Mouse (Mus musculus): ENCODE results near the gene Bag6.
"Not testable (repeated sequence)": the region's sequence is repeated elsewhere in the genome, so short reads cannot be mapped to it uniquely, and the experiment has no call there.

Bag6 gene

DNA sequence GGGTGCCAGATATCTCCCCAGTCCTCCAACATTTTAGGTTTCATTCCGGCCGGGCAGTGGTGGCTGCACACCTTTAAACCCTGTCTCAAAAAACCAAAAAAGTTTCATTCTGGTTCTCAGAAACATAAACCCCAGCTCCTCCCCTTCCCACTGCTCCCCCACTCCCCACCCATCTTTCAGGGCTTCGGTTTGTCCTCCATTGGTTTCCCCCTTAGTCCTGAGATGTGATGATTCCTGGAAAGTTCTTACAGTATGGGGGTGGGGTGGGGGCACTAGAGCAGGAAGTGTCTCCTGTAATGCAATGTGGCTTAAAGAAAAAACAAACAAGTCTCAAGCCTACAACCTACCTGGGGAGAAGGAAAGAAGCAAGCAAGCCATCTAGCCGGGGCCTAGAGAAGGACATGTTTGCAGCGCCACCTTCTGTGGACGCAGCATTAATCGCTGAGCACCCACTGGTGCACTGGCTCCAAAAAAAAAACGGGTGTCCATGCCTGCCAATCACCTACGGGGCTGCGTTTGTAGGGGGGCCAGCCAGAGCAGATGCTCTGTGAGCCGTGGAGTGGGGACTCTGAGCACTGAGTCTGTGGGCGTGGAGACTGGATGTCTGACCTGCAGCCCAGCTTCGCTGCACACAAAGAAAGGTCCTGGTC, 29.1 kb upstream of the Bag6 start:
- in situ Hi-C loops (cut with MboI; ENCODE audit: unreplicated experiment in 2 of 2): loop anchor here (5.0 to 10.0 kb wide), 2 partner anchors 44 to 81 kb away; partner anchors contain the start of gene Sapcd1 (in 1 of the 2)

DNA sequence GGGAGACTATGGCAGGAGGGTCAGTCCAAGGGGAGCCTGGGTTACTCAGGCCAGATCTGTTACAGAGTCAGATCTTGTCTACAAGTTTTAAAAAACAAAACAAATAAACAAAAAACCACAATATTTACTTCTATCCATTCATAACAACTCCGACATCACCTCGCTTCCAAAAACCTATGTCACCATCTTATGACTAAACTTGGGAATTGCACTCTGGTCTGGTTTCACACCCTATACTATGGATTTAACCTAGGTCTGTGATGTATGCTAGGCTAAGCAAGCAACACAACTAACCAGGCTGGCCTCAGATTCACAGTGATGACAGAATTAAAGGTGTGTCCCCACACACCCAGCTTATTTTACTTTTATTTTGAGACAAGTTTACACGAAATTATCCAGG, 28.5 kb upstream of the Bag6 start:
- in situ Hi-C loops (cut with MboI; ENCODE audit: unreplicated experiment in 2 of 2): loop anchor here (5.0 to 10.0 kb wide), 2 partner anchors 44 to 82 kb away; partner anchors contain the start of gene Sapcd1 (in 1 of the 2)

DNA sequence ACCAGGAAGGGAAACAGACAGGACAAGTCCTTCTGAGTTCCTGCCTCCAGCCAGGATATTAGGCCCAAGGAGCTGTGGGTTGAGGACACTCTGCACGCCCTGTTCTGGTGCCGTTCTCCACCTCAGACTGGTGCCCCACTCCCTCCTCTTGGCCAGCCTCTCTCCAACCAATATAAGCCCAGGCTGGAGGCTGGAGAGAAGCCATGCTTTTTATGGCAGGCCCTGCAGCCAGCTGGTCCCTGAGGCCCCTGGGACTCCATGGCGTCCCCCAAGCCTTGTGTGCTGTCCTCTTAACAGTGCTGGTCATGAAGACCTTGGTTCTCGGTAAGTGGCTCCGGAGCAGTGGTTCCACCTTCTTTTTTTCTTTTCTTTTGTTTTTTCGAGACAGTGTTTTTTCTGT, 26.9 kb upstream of the Bag6 start, which contains the start of gene Ly6g5c:
Gene Ly6g5c, plus strand, starts transcription at position 183 of the 400 bp plus-strand sequence.
- in situ Hi-C loops (cut with MboI; ENCODE audit: unreplicated experiment in 2 of 2): loop anchor here (5.0 to 10.0 kb wide), 2 partner anchors 46 to 83 kb away; partner anchors contain the start of gene Sapcd1 (in 1 of the 2)

DNA sequence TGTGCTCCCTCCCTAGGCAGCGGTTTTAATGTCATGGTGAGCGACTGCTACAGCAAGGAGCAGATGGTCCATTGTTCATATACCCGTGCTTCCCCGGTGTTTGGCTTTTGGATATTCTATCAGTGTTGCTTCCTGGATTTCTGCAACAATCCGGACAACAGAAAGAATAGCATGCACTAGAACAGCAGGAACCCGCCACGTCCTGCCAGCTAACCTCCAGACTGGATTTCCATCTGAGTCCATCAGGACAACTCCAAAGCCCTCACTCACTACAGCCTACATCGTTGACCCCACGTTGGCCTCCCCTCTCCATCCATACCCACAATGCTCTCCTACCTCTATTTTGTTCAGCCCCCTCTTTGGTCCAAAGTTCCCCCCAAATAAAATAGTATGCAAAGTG, 23.2 kb upstream of the Bag6 start:
- in situ Hi-C loops (cut with MboI; ENCODE audit: unreplicated experiment in 2 of 2): loop anchor here in 1 of 2 experiments (5.0 kb wide), 1 partner anchor 44 kb away; the partner anchor contains the start of genes Ly6g6c and Mpig6b

DNA sequence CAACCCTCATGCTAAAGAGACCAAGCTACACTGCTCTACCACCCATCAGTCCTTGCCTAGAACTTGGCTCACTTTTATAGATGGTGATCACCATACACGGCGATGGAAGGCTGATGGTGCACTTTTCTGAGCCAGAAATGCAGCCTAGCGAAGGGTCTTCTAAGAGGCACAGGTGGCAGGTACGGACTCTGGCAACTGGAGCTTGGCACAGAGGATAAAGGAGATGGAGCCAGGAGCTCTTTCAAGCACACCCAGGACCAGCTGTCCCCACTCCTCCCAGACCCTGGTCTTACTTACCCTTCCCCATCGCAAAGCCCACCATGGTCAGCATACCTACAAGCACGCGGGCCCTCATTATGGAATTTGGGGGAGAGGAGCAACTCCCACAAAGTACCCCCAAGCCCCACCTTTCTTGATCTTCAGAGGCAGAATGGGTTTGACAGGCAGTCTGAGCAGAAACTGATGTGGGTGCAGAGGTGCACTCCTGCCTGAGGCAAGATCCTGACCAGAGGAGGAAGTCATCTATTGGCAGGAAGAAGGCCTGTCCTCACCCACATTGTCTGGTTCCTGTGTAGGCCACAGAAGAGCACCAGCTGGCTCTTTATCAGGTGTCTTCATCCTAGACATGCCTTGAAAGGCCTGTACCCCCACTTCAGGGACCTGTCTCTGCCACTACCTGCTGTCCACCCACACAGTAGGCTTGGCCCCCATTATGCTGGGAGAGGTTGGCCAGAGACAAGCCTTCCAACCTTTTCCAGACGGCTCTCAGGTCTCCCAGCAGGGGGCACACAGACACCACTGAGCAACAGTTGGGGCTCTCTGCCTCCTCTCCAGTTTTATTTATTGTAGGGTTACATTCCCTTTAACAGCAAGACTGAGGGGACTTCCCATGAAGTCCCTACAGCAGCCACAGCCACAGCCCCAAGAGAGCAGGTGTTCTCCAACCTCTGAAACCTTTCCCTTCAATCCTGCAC, 19.6 kb upstream of the Bag6 start, which contains the start of gene Ly6g5b:
Gene Ly6g5b, minus strand, starts transcription at position 383 of the 974 bp plus-strand sequence.
- in situ Hi-C loops (cut with MboI; ENCODE audit: unreplicated experiment in 2 of 2): no loop called here

DNA sequence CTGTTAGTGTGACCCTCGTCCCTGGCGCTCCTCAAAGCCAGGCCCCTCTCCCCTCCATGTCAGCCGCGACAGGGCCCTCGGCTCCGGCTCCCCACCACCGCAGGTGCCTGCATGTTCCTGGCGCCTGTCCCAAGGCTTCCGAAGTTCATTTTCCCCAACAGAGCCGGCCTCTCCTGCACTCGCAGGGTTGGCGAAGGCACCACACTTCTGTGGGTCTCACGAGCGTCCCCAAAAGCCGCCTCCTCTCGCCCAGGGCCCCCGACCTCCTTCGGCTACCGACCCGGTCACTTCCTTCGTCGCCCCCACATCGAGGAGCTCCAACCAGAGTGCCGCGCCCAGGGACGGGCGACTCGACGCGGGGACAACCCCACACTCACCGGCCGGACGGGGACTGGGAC, 14.2 kb upstream of the Bag6 start:
- in situ Hi-C loops (cut with MboI; ENCODE audit: unreplicated experiment in 2 of 2): no loop called here

DNA sequence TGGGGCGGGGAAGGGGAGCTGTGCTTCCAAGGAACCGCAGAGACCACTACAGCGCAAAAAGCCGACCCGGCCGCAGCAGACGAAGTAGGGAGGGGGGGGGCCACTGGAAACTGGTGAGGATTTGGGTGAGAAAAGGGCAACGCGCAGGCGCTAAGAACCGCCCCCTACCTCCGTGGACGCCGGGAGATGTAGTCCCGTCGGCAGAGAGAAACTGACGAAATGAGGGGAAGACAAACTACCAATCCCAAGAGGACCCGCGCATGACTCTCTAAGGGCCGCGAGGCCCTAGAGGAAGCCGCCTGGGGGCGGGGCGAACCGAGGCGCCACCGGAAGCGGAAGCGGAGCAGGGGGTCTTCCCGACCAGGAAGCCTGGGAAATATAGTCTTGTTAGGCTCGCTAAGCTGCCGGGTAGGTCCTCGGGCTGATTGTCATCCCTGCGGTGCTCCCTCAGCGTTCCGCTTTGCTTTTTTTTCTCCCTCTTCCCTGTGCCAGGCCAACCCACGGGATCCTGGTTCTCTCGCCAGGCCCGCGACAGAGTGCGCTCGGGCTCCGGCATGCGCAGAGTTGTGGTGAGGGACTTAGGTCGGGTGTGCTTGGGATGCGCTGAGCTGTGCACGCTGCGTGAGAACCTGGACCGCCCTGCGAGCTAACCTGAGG, 13.7 kb upstream of the Bag6 start, which contains the start of gene Gpank1:
Gene Gpank1, plus strand, starts transcription at position 313 of the 657 bp plus-strand sequence.
- in situ Hi-C loops (cut with MboI; ENCODE audit: unreplicated experiment in 2 of 2): no loop called here

DNA sequence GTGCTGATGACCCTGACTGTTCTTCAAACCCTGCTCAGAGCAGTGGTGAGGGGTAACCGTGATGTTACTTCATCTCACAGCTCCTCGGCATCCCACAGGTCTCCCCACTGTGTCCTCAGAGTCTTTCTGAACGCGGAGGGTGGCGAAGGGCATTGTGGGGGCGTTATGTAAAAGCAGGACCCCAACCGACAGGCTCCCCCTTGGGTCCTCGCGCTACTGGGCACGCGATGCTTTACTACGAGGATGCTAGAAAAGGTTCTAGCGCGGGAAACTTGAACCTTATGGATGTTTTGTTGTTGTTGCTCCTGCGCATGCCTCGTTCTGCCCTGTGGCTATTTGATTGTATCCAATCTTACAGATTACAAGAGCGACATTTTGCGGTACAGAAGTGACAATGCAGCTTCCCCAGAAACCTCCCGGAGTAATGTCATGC, 13.1 kb upstream of the Bag6 start, which contains the start of gene Csnk2b:
Gene Csnk2b, minus strand, starts transcription at position 183 of the 433 bp plus-strand sequence.
- in situ Hi-C loops (cut with MboI; ENCODE audit: unreplicated experiment in 2 of 2): no loop called here

DNA sequence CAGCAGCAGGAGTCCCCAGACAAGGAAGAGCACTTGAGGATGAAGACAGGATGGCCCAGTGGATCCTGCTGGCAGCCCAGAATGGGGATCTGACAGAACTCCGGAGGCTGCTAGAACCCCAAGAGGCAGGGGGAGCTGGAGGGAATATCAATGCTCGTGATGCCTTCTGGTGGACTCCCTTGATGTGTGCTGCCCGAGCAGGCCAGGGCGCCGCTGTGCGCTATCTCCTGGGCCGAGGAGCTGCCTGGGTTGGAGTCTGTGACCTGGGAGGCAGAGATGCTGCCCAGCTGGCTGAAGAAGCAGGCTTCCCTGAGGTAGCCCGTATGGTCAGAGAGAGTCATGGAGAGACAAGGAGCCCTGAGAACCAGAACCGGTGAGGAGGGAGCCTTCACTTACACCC, 11.7 kb upstream of the Bag6 start:
- in situ Hi-C loops (cut with MboI; ENCODE audit: unreplicated experiment in 2 of 2): not testable (repeated sequence)

DNA sequence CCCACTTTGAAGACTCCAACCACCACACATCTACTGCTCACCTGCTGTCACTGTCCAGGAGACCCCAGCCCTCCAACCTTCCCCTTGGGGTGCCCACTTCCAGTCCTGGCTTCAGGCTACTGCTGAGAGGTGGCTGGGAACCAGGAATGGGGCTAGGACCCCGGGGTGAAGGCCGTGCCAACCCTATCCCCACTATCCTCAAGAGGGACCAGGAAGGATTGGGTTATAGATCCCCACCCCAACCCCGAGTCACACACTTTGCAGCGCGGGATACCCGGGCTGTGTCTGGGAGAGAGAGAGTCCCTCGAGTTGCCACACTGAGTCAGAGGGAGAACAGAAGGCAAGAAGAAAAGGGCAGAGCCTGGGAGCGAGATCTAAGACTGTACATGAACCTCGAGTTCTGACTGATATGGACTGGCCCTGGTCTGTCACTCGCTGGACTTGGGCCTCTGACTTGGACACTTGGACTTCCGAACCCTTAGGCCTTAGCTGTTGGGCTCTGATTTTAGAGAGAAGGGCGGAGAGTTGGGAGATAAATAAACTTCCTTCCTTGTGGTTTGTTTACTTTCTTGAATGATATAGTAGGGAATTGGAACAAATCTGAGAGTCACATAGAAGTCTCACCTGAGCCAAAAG, 10.6 kb upstream of the Bag6 start:
- in situ Hi-C loops (cut with MboI; ENCODE audit: unreplicated experiment in 2 of 2): not testable (repeated sequence)

DNA sequence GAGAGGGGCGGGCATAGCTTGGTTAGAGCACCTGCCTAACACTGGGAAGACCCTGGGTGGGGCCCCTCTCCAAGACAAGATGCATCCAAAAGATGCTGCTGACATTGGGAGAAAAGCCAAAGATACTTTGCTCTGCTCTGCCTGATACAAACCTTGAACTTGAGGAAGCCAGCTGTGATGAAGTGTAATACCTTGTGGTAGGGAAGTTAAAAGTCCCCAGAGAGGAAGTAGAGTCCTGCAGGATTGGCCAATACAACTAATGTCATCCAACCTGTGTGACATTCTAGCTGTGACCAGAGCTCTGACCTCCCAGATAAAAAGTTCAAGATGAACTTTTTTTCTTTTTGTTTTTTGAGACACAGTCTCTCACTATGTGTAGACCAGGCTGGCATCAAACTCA, 9.9 kb upstream of the Bag6 start:
- in situ Hi-C loops (cut with MboI; ENCODE audit: unreplicated experiment in 2 of 2): loop anchor here in 1 of 2 experiments (5.0 to 25.0 kb wide), 2 partner anchors 107 to 387 kb away; partner anchors contain the start of genes Atp6v1g2, Cchcr1, Pou5f1 and Tcf19

DNA sequence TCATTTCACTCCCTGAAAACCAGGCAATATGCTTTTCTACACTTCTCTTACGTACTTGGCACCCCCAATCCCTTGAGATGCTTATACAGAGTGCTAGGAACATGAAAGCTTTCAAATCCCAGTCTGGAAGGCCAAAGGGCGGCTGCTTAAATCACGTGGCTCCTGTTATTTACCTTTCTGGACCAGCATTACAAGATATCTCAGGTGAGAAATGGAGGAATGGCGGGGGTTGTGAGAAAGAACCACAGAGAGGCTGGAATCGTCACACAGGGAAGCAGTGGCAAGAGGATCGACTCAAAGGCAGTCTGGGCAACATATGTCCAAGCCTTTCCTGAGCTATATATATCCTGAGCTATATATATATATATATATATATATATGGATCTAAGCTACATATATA, 9.4 kb upstream of the Bag6 start:
- in situ Hi-C loops (cut with MboI; ENCODE audit: unreplicated experiment in 2 of 2): loop anchor here in 1 of 2 experiments (5.0 to 25.0 kb wide), 2 partner anchors 107 to 387 kb away; partner anchors contain the start of genes Atp6v1g2, Cchcr1, Pou5f1 and Tcf19

DNA sequence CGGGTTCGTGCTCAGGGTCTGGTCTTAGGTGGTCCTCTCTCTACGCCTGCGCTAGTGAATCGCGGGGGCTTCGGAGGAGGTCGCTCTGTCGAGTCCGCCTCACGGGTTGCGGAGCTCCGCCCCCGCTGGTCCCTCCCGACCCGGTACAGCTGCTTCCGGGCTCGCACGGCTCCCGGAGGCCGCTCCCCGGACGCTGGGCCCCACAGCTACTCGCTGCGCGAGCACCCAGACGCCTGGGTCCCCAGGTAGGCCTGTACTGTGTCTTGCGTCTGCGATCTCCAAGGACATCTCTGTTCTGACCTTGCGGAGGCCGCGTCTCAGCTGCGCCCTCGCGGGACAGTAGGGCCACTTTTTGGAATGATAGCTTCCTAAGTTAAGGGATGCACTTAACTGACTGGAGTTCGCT, 8.8 kb upstream of the Bag6 start, which contains the start of gene D17H6S53E:
Gene D17H6S53E, plus strand, starts transcription at position 168 of the 406 bp plus-strand sequence.
- in situ Hi-C loops (cut with MboI; ENCODE audit: unreplicated experiment in 2 of 2): loop anchor here in 1 of 2 experiments (5.0 to 25.0 kb wide), 2 partner anchors 106 to 386 kb away; partner anchors contain the start of genes Atp6v1g2, Cchcr1, Pou5f1 and Tcf19

DNA sequence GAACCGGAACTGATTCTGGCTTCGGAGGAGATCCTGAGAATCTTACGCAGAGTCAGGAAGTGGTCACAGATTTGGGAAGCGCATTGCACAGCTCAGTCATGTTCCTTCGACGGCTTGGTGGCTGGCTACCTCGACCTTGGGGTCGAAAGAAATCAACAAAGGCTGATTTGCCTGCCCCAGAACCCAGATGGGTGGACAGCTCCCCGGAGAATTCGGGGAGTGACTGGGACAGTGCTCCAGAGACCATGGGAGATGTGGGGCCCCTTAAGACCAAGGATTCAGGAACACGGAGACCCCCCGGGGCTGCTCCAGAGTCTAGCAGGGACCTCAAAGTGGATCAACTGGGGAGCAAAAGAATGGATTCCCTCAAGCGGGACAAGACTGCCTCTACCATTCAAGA, 8.0 kb upstream of the Bag6 start:
- in situ Hi-C loops (cut with MboI; ENCODE audit: unreplicated experiment in 2 of 2): loop anchor here in 1 of 2 experiments (5.0 to 25.0 kb wide), 2 partner anchors 105 to 385 kb away; partner anchors contain the start of genes Atp6v1g2, Cchcr1, Pou5f1 and Tcf19

DNA sequence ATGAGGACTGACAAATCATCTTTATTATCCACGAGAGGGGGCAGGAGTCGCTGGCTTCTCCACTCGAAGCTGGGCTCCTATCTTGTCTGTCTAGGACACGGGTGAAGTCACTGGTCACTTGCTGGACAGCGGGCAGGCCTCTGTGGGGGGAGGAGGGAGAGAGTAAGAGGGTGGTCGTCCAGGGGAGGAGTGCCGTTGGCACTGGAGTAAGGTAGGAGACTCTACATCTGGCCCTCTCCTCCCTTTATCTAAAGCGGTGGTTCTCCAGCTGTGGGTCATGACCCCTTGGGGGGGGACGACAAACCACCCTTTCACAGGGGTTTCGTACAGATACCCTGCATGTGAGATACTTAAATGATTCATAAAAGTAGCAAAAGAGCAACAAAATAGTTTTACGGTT, 6.0 kb upstream of the Bag6 start:
- in situ Hi-C loops (cut with MboI; ENCODE audit: unreplicated experiment in 2 of 2): loop anchor here in 1 of 2 experiments (5.0 to 25.0 kb wide), 2 partner anchors 103 to 383 kb away; partner anchors contain the start of genes Atp6v1g2, Cchcr1, Pou5f1 and Tcf19

DNA sequence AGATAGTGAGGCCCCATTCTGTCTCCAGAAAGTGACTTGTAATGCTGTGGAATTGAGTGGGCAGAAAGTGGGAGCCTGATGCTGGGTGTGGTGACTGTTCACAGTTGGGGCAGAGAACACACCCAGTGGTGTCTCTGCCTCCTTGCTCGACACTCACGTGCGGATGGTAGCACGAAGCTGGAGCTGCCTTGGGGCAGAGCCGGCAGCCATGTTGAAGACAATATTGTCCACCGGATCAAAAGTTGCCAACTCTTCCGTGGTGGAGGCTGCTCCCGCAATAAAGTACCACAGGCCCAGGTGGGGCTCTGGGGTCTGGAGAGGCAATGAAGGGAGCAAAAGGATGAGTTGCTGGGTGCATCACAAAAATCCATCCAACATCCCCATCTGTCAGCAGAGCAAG, 3.9 kb upstream of the Bag6 start:
- in situ Hi-C loops (cut with MboI; ENCODE audit: unreplicated experiment in 2 of 2): loop anchor here in 1 of 2 experiments (25.0 kb wide), 1 partner anchor 381 kb away; the partner anchor contains the start of genes Cchcr1, Pou5f1 and Tcf19

DNA sequence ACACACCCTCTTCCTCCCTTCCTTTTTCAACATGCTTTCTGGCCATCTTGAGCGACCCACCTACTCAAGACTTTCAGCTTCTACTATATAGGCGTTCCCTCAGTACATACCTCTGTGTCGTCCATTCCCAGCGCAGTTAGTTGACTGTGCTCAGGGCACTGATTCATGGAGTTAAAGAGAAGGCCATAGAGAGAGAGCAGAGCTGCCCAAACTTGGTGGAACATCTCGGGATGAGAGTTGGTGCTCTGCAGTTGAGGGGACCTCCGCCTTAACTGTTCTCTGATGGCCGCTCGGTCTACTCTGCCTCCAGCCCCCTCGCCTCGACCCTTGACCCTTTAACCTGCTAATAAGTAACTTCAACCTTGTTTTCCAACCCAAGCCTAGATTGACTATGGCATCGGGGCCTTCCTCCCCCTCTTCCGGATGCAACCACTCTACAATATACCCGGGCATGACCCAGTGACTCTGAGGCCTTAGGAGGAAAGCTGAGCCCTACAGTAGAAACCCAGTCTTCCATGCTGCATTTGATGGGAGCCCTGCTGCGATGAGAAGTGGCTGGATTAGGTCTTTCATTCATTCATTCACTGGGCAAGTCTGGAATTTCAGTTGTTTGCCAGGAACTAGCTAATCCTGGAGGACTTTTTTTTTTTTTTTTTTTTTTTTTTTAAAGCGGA, 3.3 kb upstream of the Bag6 start, which contains the start of gene Apom:
Gene Apom, minus strand, starts transcription at position 551 of the 674 bp plus-strand sequence.
- in situ Hi-C loops (cut with MboI; ENCODE audit: unreplicated experiment in 2 of 2): loop anchor here in 1 of 2 experiments (25.0 kb wide), 1 partner anchor 381 kb away; the partner anchor contains the start of genes Cchcr1, Pou5f1 and Tcf19

DNA sequence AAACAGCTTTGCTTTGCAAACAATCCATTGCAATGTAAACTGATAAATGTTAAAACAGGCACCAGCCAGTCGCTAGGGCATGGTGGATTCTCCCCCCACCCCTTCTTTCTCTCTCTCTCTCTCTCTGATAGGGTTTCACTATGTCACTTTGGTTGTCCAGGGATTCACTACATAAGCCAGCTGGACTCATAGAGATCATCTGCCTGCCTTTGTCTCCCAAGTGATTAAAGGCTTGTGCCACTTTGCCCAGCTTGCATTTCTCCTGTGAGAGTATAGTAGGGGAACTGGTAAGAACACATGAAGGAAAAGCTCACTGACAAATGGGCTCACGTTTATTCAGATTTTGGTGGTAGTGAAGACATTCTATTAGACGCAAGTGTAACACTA, 2.8 kb upstream of the Bag6 start:
- in situ Hi-C loops (cut with MboI; ENCODE audit: unreplicated experiment in 2 of 2): loop anchor here in 1 of 2 experiments (25.0 kb wide), 1 partner anchor 380 kb away; the partner anchor contains the start of genes Cchcr1, Pou5f1 and Tcf19

All from v-Abl transformed pro-B cells (cell line).